Mouse (Mus musculus) neural tube, embryonic 15.5 days (tissue): ENCODE measurements around the gene Cox10. TPM values are rescaled to one million over a fixed set of nuclear protein-coding genes. Genes with fewer than 3 reads are reported as not detected.

ENCODE experiments used
- ATAC-seq: fragments of 200-750 bp; cut with Nextera tagmentation; 2 replicates; pipeline ENCODE4 v1.8.0; 2017; ENCODE audit warnings: mild to moderate bottlenecking, moderate TSS enrichment, moderate library complexity; ENCODE audit not compliant: low FRiP score
- H3K27ac ChIP-seq: fragments of 300-500 bp; sonication (generic); replicated peaks from 2 replicates; pipeline ENCODE4 v1.5.1; 2015; ENCODE audit warnings: mild to moderate bottlenecking, inconsistent platforms
- H3K27me3 ChIP-seq: fragments of 300-500 bp; sonication (generic); replicated peaks from 2 replicates; pipeline ENCODE4 v1.6.1; 2015; ENCODE audit warnings: inconsistent platforms
- H3K36me3 ChIP-seq: fragments of 300-500 bp; sonication (generic); 2 replicates; pipeline ENCODE4 v1.6.1; 2015; ENCODE audit warnings: inconsistent platforms
- H3K4me1 ChIP-seq: fragments of 300-500 bp; sonication (generic); 2 replicates; pipeline ENCODE4 v1.6.1; 2015; ENCODE audit warnings: inconsistent platforms
- H3K4me2 ChIP-seq: fragments of 300-500 bp; sonication (generic); 2 replicates; pipeline ENCODE4 v1.6.1; 2015; ENCODE audit warnings: inconsistent platforms, mild to moderate bottlenecking, moderate library complexity
- H3K4me3 ChIP-seq: fragments of 300-500 bp; sonication (generic); replicated peaks from 2 replicates; pipeline ENCODE4 v1.5.1; 2015; ENCODE audit warnings: mild to moderate bottlenecking, inconsistent platforms
- H3K9ac ChIP-seq: fragments of 300-500 bp; sonication (generic); replicated peaks from 2 replicates; pipeline ENCODE4 v1.6.1; 2015; ENCODE audit warnings: mild to moderate bottlenecking, inconsistent platforms
- H3K9me3 ChIP-seq: fragments of 300-500 bp; sonication (generic); replicated peaks from 2 replicates; pipeline ENCODE4 v1.6.1; 2016; ENCODE audit warnings: inconsistent platforms
- WGBS: fragments of 180-500 bp; shearing (Covaris S2); methylation state at CpG from one replicate; pipeline ENCODE4 v1.1.7; 2015; ENCODE audit warnings: mixed read lengths; 5-methylcytosine and 5-hydroxymethylcytosine counted together
- polyA plus RNA-seq: library from polyadenylated mRNA; unstranded; fragments of >200 nt; fragmentation: Nextera tagmentation; extraction: Ambion mirVana; gene quantifications from 2 replicates; pipeline ENCODE4 v1.2.1, GENCODE M21; 2015

Gene Cox10
- polyA plus RNA-seq, 1 experiment from 2014 or later: 24.0 TPM

DNA sequence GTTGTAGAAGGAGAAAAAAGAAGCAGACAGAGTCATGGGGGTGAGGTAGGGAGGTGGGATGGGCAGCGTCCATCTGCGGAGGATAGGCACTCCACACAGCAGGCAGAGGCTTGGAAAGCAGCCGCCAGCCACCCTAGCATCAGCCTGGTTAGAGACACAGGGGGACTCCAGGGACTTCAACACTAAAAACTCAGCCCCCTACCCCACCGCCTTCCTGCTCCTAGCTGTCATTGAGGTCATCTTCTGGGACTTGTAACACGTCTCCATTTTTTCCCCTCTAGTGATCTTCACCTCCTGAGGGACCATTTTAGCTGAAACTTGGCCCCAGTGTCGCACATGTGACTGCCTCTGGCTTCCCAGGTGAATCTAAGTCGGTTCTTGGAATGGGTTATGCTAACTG lies 88.5 kb downstream of the Cox10 start:
- no peak for ATAC-seq
- peaks cover 12% of the 10 kb centered on the region for H3K4me1 ChIP-seq
- H3K4me2 ChIP-seq: no peak overlapping the region
- no peak overlapping the region for H3K27ac ChIP-seq
- no peaks in the 10 kb centered on the region for H3K9me3 ChIP-seq
- no peaks in the 10 kb centered on the region for H3K36me3 ChIP-seq
- 72% methylated on average over 7 of the region's 7 CpGs for WGBS
- no peak overlapping the region for H3K4me3 ChIP-seq
- H3K9ac ChIP-seq: no peak overlapping the region
- H3K27me3 ChIP-seq: no peaks in the 10 kb centered on the region

DNA sequence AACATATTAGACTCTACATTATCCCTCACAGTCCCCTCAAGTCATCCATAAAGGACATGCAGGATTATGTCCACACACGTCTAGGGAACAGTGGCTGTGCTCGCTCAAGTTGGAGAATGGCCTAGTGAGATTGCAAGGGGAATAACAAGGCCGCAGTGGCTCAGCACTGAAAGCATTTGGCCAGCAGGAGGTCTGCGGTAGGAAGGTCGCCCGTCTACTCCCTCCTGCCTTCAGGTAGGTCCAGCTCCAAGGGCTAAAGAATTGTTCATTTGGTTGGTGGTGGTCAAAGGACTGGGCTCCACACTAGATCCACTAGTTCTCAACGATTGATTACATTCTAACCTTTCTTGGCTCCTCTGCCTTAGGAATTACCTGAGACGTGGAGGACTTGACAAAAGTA lies 89.0 kb downstream of the Cox10 start:
- Histone ChIP-seq H3K4me1 (peaks cover 12% of the 10 kb centered on the region), H3K9me3 (no peaks in the 10 kb centered on the region), H3K36me3 (no peaks in the 10 kb centered on the region), H3K4me2 (no peak overlapping the region), H3K9ac (no peak overlapping the region), H3K27me3 (no peaks in the 10 kb centered on the region), H3K27ac (no peak overlapping the region), H3K4me3 (no peak overlapping the region)
- 76% methylated on average over 8 of the region's 8 CpGs for WGBS
- no peak for ATAC-seq

DNA sequence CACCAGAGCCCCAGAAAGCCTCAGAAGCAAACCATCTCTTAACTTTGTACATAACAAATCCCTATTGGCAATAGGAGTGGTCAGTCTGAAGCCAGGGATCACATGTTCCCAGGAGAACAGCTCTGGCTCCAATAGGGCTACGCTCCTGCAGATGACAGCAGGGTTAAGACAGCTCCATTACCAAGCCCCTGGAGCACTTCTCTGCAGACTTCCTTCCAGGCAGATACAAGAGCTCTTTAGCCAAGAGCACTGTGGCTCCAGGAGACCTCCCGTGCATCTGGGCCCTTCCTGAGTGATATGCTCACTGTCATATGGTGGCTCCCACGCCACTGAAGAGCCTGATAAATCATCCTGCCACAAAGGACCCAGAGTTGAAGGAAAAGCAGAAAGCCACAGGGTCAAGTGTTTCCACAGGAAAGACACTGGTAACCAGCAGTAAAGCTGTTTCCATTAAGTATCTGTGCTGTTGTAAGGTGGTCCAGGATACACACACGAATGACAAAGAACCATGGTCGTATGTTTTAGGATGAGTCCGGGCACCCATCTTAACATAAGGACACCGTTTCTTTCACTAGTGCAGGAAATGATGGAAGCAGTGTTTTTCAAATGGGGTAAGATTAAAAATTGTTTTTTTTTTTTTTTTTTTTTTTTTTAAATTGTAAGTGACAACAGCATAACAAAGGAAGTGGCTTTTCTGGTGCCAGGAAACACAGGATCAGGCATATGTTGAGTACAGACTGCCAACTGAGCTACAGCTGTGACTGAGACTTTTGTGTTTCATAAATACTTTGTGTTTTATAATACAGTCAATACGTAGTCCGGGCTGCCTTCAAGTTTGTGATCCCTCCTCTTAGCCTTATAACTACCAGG lies 90.0 kb downstream of the Cox10 start:
- 61% methylated on average over 9 of the region's 9 CpGs for WGBS
- H3K27ac ChIP-seq: no peak overlapping the region
- H3K9ac ChIP-seq: no peak overlapping the region
- H3K36me3 ChIP-seq: no peaks in the 10 kb centered on the region
- peaks cover 12% of the 10 kb centered on the region for H3K4me1 ChIP-seq
- no peak overlapping the region for H3K4me2 ChIP-seq
- no peaks in the 10 kb centered on the region for H3K27me3 ChIP-seq
- no peak for ATAC-seq
- H3K4me3 ChIP-seq: no peak overlapping the region
- H3K9me3 ChIP-seq: no peaks in the 10 kb centered on the region

DNA sequence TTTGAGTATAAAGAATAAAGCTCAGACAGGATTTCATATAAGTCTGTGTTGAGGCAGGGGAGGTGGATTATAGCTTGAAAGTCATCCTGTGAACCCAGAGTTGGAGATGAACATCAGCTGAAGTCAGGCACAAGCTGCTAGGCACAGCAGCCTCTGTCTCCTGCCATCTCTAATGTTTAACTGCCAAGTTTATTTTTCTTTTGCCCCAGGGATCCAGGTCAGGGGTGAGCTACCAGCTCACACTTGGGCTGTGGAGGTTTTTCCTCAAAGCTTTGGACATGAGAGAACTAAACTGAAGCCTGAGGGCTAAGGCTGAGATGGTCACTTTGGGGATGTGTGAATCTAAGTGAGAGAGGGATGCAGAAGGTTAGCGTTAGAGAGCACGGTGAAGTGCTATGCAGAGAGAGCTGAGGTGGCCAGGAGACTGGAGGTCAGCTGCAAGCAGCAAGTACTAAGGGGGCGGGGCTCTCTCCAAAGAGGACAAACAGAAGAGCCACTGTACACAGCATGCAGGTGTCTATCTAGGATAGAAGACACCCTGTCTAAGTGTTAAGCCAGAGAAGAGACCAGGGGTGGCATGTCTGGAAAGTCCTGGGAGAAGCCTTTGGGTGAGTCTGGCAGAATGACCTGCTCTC lies 91.1 kb downstream of the Cox10 start:
- no peaks in the 10 kb centered on the region for H3K9me3 ChIP-seq
- no peaks in the 10 kb centered on the region for H3K36me3 ChIP-seq
- H3K4me1 ChIP-seq: peaks cover 12% of the 10 kb centered on the region
- H3K4me3 ChIP-seq: no peak overlapping the region
- ATAC-seq: no peak
- H3K27me3 ChIP-seq: no peaks in the 10 kb centered on the region
- H3K27ac ChIP-seq: no peak overlapping the region
- no peak overlapping the region for H3K9ac ChIP-seq
- H3K4me2 ChIP-seq: no peak overlapping the region
- 88% methylated on average over 3 of the region's 3 CpGs for WGBS

DNA sequence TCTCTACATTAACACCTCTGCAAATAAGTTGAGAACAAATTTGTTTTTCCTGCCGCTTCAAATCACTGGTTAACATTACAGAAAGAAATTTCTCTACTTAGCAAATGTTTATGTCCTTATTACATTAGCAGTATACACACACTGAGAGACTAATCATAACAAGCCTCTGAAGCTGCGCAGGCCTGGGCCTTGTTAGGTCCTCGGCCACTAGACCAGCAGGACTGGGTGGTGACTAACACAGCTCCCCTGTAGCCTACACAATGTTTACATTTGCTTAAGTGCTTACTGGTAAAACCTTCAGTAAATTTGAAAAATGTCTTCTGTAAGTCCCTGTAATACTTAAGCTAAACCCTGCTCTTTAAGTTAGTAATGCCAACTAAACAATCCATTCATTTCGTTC lies 92.6 kb downstream of the Cox10 start:
- ATAC-seq: no peak
- 89% methylated on average over 4 of the region's 4 CpGs for WGBS
- H3K36me3 ChIP-seq: no peaks in the 10 kb centered on the region
- no peaks in the 10 kb centered on the region for H3K9me3 ChIP-seq
- no peak overlapping the region for H3K4me3 ChIP-seq
- H3K4me2 ChIP-seq: no peak overlapping the region
- no peak overlapping the region for H3K9ac ChIP-seq
- no peaks in the 10 kb centered on the region for H3K27me3 ChIP-seq
- H3K4me1 ChIP-seq: peaks cover 18% of the 10 kb centered on the region
- no peak overlapping the region for H3K27ac ChIP-seq

DNA sequence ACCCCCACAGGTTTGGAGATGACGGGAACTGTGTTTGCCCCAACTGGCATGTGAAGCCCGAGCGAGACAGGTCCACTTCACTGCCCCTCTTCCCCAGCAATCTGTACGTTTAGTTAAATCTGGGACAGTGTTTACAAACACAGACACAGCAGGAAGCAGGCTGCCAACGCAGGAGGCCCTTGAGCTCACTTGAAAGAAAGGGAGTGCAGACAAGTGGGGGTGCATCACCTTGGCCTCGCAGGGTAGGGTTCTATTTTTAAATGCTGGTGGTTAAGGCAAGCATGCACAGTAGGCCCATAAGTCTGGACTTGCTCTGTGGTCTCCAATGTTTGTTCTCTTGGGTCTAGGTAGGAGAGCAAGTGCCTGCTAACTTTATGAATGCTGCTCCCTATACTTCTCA lies 93.8 kb downstream of the Cox10 start:
- ATAC-seq: no peak

DNA sequence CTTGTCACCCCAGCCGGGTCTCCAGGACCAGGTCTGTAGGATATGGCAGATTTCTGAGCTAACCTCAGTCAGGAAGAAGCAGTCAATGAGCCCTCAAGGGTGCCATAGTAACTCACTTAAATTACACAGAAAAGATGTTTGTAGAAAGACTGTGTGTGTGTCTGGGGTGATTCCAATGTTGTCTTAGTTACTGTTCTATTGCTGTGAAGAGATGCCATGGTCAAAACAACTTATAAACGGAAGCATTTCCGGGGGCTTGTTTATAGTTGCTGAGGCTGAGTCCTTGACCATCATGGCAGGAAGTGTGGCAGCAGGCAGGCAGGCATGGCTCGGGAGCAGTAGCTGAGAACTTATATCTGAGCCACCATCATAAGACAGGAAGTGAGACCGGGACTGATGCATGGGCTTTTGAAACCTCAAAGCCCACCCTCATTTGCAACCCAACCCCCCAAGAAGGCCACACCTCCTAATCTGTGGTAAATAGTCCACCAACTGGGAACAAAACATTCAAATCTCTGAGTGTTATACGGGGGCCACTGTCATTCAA lies 94.6 kb downstream of the Cox10 start:
- Histone ChIP-seq H3K27ac (no peak overlapping the region), H3K27me3 (no peaks in the 10 kb centered on the region), H3K4me1 (peaks cover 10% of the 10 kb centered on the region), H3K9me3 (no peaks in the 10 kb centered on the region), H3K4me3 (no peak overlapping the region), H3K4me2 (no peak overlapping the region), H3K9ac (no peak overlapping the region), H3K36me3 (no peaks in the 10 kb centered on the region)
- 79% methylated on average over 6 of the region's 6 CpGs for WGBS
- no peak for ATAC-seq

More for the DNA sequence above, 93.8 kb downstream of the Cox10 start:
- Histone ChIP-seq H3K9me3 (no peaks in the 10 kb centered on the region), H3K4me3 (no peak overlapping the region), H3K4me2 (no peak overlapping the region), H3K9ac (no peak overlapping the region), H3K4me1 (peaks cover 13% of the 10 kb centered on the region), H3K27ac (no peak overlapping the region), H3K27me3 (no peaks in the 10 kb centered on the region), H3K36me3 (no peaks in the 10 kb centered on the region)
- 78% methylated on average over 6 of the region's 6 CpGs for WGBS

DNA sequence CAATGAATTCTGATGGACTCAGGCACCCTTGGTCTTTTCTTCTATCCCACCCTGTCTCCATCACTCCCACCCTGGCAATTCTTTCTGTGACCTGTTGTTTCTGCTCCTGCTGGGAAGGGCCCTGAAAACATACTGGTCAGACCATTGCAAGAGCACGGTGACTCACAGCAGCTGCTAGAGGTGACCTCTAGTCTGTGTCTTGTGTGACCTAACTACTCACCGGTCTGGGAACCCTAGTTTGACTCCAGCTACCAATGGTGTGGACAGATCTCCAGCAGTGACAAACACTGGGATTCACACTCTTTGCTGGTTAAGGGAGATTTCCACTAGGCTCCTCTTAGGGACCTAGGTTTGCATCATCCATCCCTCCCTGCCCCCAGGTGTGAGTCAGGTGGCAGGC lies 101.5 kb downstream of the Cox10 start:
- Histone ChIP-seq H3K36me3 (no peaks in the 10 kb centered on the region; the same call in 1 of the 2 replicates), H3K27me3 (no peaks in the 10 kb centered on the region), H3K9me3 (no peaks in the 10 kb centered on the region), H3K4me1 (peaks cover 6% of the 10 kb centered on the region), H3K4me3 (no peak overlapping the region), H3K27ac (no peak overlapping the region), H3K9ac (no peak overlapping the region), H3K4me2 (no peak overlapping the region)
- ATAC-seq: no peak
- WGBS: 81% methylated on average over 2 of the region's 2 CpGs

DNA sequence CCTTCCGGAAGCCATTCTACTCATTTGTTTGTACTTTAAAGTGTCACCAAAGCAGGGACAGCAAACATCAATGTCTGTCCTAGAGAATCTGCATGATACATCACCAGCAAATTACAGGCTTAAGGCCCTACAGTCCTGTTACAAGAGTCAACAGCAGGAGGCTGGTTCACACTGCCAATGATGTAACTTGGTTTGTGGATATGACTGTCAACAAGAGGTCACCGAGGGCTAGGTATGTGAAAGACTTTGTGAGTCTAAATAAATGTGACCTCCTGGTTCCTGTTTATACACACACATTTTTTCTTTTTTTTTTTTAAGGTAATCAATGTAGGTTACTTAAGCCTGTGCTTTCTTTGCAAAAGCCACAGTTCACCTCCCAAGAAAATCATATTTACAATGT lies 102.5 kb downstream of the Cox10 start:
- H3K36me3 ChIP-seq: no peaks in the 10 kb centered on the region; the same call in 1 of the 2 replicates
- H3K27me3 ChIP-seq: no peaks in the 10 kb centered on the region
- no peak overlapping the region for H3K4me3 ChIP-seq
- H3K4me2 ChIP-seq: no peak overlapping the region
- H3K9me3 ChIP-seq: no peaks in the 10 kb centered on the region
- WGBS: 94% methylated on average over 2 of the region's 2 CpGs
- no peak for ATAC-seq
- H3K4me1 ChIP-seq: no peaks in the 10 kb centered on the region
- no peak overlapping the region for H3K27ac ChIP-seq
- no peak overlapping the region for H3K9ac ChIP-seq

DNA sequence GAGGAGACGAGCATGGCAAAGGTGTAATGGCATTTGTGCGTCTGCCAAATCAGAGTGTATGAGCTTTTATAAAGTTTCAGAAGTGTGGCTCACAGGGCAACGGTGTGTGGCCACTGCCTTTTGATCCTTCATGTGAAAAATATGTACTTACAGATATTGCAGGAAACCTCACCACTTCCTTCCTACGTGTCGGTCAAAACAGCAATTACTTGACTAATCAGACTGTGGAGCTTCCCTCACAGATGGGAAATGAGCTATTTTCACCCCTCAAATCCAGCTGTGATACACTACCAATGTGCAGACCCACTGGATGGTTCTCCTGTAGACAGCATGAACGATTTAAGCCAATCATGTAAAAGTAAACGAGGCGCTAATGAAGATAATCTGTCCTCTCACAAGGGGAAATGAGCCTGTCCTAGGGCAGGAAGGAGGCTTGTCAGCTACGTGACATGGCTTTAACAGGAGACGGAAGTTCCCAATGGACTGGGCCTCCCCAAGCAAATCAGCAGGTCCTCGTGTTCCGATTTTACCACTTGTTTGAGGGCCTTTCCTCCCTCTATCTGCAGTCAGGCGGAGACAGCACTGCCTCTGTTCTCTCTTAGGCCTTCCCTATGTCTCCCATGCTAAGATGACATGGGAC lies 103.9 kb downstream of the Cox10 start:
- Histone ChIP-seq H3K4me3 (no peak overlapping the region), H3K27ac (no peak overlapping the region), H3K9ac (no peak overlapping the region), H3K36me3 (no peaks in the 10 kb centered on the region; the same call in 1 of the 2 replicates), H3K9me3 (no peaks in the 10 kb centered on the region), H3K4me1 (no peaks in the 10 kb centered on the region), H3K27me3 (no peaks in the 10 kb centered on the region), H3K4me2 (no peak overlapping the region)
- no peak for ATAC-seq
- WGBS: 89% methylated on average over 13 of the region's 13 CpGs

DNA sequence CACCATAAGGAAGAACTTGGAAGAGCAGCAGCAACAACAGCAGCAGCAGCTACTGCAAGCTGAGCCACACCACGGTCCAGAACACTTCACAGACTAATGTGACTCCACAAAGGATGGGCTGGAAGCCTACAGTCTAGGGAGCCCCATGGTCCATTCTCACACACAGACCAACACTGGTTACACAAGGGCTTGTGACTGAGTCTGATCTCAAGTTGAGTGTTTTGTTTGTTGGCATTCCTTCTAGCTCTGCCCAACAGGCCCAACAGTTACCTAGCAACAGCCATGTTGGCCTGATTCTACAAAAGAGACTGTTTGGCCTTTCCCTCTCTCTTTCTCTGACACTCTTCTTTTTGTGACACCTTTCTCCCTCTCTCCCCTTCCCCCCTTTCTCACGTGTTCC lies 105.3 kb downstream of the Cox10 start:
- Histone ChIP-seq H3K36me3 (no peaks in the 10 kb centered on the region; the same call in 1 of the 2 replicates), H3K4me3 (no peak overlapping the region), H3K9me3 (no peaks in the 10 kb centered on the region), H3K27me3 (no peaks in the 10 kb centered on the region), H3K4me2 (no peak overlapping the region), H3K9ac (no peak overlapping the region), H3K27ac (no peak overlapping the region), H3K4me1 (peaks cover 11% of the 10 kb centered on the region)
- no peak for ATAC-seq
- 78% methylated on average over 2 of the region's 2 CpGs for WGBS
